Mouse (Mus musculus): Measurements from ENCODE around the gene Igf2bp1. TPM values are rescaled to one million over a fixed set of nuclear protein-coding genes. Genes with fewer than 3 reads are reported as not detected.
"Not testable (repeated sequence)": the region's sequence is repeated elsewhere in the genome, so short reads cannot be mapped to it uniquely, and the experiment has no call there.

The Igf2bp1 gene
- polyA plus RNA-seq, 1 experiment from 2014 or later, result 66.9 TPM

DNA sequence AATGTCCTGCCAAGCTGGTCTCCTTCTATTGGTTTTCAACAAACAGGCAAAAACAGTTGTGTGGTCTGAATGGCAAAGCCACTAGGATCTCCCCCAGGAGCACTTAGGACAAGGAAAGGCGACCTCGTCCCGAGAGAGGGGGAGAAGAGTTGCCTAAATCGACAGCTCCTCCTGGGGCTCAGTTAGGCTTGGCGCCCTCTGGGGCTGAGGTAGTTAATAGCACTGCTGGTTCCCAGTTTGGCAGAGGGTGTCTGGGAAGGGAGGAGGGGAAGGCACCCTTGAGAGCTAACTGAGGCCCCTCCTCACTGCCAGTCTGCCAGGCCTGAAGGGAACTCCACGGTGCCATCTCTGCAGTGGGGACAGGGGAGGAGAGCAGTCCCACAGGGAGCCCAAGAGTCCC lies 46.6 kb downstream of the Igf2bp1 start:
- Histone ChIP-seq H3K27me3 (replicated peaks) (no peaks in the 10 kb centered on the region), H3K9me3 (replicated peaks) (no peaks in the 10 kb centered on the region), H3K4me3 (no peak overlapping the region), H3K36me3 (peaks cover 67% of the 10 kb centered on the region), H3K9ac (no peak overlapping the region), H3K4me2 (no peak overlapping the region), H3K27ac (ENCODE audit: poor library complexity, severe bottlenecking) (no peak overlapping the region), H3K4me1 (replicated peaks) (0 out of 2 replicates have a peak, but pooled peaks cover 4% of the 10 kb centered on the region)
- WGBS, result 59% methylated on average over 6 of the region's 6 CpGs
- no peak for ATAC-seq (ENCODE audit: insufficient number of reproducible peaks, low FRiP score)

DNA sequence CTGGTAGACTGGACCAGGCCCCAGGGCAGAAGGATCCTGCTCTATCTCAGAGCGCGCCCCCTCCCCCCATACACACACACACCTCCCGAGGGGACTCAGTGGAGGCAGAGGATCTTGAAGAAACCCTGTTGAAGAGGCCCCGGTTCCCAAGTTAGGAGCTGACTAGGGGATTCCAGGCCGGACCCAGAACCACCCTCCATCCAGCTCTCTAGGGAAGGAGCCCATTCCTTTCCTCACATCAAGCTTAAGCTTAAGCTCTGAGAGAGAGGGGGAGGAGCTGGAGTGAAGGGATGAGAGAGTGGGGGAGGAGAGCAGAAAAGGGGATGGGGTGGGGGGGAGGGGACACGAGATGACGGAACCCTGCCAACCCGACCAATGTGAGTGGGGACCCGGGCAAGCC lies 47.5 kb downstream of the Igf2bp1 start:
- H3K36me3 ChIP-seq, result peaks cover 60% of the 10 kb centered on the region
- no peak overlapping the region for H3K27ac ChIP-seq (ENCODE audit: poor library complexity, severe bottlenecking)
- H3K27me3 ChIP-seq (replicated peaks), result no peaks in the 10 kb centered on the region
- H3K9ac ChIP-seq, result no peak overlapping the region
- 0 out of 2 replicates have a peak, but pooled peaks cover 4% of the 10 kb centered on the region for H3K4me1 ChIP-seq (replicated peaks)
- no peak overlapping the region for H3K4me3 ChIP-seq
- H3K4me2 ChIP-seq, result no peak overlapping the region
- 65% methylated on average over 9 of the region's 9 CpGs for WGBS
- no peak for ATAC-seq (ENCODE audit: insufficient number of reproducible peaks, low FRiP score)
- H3K9me3 ChIP-seq (replicated peaks), result 0 out of 2 replicates have a peak, but pooled peaks cover under 1% of the 10 kb centered on the region

DNA sequence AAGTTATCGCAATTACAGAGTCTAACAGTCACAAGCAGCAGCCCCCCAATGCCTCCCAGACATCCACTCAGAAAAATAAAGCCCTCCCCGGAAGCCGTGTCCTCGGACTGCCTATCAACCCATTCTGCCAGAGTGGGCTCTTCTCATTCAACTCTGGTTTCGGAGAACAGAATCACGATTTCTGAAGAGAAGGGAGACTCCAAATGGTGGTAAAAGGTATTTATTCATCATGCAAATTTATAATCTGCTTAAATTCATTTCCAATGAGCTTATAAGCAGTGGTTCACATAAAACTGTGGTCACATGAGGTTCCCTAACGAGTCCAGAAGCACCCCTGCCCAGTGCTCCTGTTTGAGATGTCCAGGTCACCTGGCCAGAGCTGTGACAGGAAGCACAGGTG lies 48.3 kb downstream of the Igf2bp1 start:
- no peak overlapping the region for H3K4me2 ChIP-seq
- H3K9ac ChIP-seq, result no peak overlapping the region
- H3K27me3 ChIP-seq (replicated peaks), result no peaks in the 10 kb centered on the region
- no peak for ATAC-seq (ENCODE audit: insufficient number of reproducible peaks, low FRiP score)
- H3K4me3 ChIP-seq, result no peak overlapping the region
- H3K4me1 ChIP-seq (replicated peaks), result 0 out of 2 replicates have a peak, but pooled peaks cover 4% of the 10 kb centered on the region
- H3K36me3 ChIP-seq, result peaks cover 52% of the 10 kb centered on the region
- WGBS, result 77% methylated on average over 7 of the region's 7 CpGs
- H3K27ac ChIP-seq (ENCODE audit: poor library complexity, severe bottlenecking), result no peak overlapping the region
- 0 out of 2 replicates have a peak, but pooled peaks cover 2% of the 10 kb centered on the region for H3K9me3 ChIP-seq (replicated peaks)

DNA sequence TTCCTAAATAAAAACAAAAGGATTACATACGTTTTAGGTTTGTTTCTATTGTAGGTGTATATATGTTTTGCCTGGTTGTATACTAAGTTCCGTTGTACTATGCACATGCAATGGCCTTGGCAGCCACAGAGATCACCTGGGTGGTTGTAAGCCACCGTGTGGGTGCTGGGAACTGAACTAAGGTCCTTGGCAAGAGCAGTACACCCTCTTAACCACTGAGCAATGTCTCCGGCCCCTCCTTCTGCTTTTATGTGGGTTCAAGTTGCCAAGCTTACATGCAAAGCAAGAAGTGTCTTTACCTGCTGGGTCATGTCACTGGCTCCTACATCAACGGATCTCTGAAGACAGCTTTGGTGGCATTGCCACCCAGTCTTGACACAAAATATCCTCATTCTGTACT lies 52.4 kb downstream of the Igf2bp1 start:
- no peak for ATAC-seq (ENCODE audit: insufficient number of reproducible peaks, low FRiP score)
- no peak overlapping the region for H3K9ac ChIP-seq
- no peak overlapping the region for H3K4me2 ChIP-seq
- H3K9me3 ChIP-seq (replicated peaks), result 0 out of 2 replicates have a peak, but pooled peaks cover 2% of the 10 kb centered on the region
- H3K27ac ChIP-seq (ENCODE audit: poor library complexity, severe bottlenecking), result no peak overlapping the region
- H3K27me3 ChIP-seq (replicated peaks), result no peaks in the 10 kb centered on the region
- H3K36me3 ChIP-seq, result peaks cover 18% of the 10 kb centered on the region; the same call in 1 of the 2 replicates
- H3K4me3 ChIP-seq, result no peak overlapping the region
- 82% methylated on average over 5 of the region's 5 CpGs for WGBS
- 0 out of 2 replicates have a peak, but pooled peaks cover 2% of the 10 kb centered on the region for H3K4me1 ChIP-seq (replicated peaks)

DNA sequence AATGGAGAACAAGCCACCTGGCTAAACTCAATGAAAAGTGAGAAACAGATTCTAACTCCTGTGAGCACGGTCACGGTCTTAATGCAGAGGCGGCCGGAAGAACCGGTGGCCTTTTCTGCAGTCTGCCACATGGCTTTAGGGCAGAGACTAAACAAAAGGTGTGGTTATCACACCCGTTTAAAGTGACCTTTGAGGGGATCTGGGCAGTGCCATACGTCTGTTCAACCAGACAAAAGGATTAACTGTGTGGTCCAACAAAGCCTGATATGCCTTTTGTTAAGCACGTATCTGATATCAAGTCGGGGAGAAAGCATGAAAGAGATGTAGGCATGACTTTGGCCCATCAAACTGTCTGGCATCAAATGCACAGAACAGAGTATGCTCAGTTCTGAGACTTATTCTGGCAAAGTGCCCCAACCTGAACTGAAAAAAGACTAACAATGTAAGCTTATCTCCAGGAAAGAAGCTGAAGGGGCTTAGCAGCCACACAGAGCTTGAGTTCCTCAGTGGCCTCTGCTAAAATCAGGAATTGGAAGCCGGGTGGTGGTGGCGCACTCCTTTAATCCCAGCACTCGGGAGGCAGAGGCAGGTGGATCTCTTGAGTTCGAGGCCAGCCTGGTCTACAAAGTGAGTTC lies 59.8 kb downstream of the Igf2bp1 start:
- no peaks in the 10 kb centered on the region for H3K36me3 ChIP-seq
- no peak overlapping the region for H3K4me2 ChIP-seq
- H3K9ac ChIP-seq, result no peak overlapping the region
- no peaks in the 10 kb centered on the region for H3K9me3 ChIP-seq (replicated peaks)
- H3K4me1 ChIP-seq (replicated peaks), result 0 out of 2 replicates have a peak, but pooled peaks cover 5% of the 10 kb centered on the region
- H3K27ac ChIP-seq (ENCODE audit: poor library complexity, severe bottlenecking), result no peak overlapping the region
- no peak for ATAC-seq (ENCODE audit: insufficient number of reproducible peaks, low FRiP score)
- WGBS, result 62% methylated on average over 13 of the region's 13 CpGs
- no peaks in the 10 kb centered on the region for H3K27me3 ChIP-seq (replicated peaks)
- H3K4me3 ChIP-seq, result no peak overlapping the region

DNA sequence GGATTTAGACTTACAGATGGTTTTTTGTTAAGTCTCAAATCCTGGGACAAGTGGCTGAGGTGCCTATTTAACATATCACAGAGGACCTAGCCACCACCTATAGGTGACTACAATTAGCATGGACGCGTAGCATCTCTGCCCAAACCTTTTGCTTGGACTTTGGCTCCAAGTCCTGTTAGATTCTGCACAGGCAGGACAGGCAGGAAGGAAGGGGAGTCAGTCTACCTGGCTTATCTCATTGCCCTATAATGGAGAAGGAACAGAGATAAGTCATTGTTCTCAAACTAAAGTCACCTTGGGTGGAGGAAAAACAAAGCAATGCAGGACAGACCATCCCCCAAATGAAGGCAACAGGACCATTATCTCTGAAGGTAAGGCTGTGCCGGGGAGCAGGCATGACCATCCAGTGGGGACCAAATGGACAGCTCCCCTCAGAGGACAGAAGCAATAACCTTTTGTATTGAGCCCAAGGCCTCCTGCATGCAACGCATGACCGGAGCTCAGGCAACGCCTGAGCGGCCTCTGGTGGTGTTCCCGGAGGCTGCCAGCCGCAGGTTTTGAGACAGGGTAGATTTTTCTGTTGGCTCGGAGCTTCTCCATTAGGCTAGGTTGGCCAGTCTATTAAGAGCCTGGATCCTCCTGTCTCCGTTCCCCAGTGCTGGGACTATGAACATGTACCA lies 65.8 kb downstream of the Igf2bp1 start:
- no peak overlapping the region for H3K4me3 ChIP-seq
- H3K4me2 ChIP-seq, result no peak overlapping the region
- no peak overlapping the region for H3K27ac ChIP-seq (ENCODE audit: poor library complexity, severe bottlenecking)
- no peak for ATAC-seq (ENCODE audit: insufficient number of reproducible peaks, low FRiP score)
- WGBS, result 45% methylated on average over 11 of the region's 11 CpGs
- H3K9me3 ChIP-seq (replicated peaks), result no peaks in the 10 kb centered on the region
- no peaks in the 10 kb centered on the region for H3K36me3 ChIP-seq
- H3K9ac ChIP-seq, result no peak overlapping the region
- no peaks in the 10 kb centered on the region for H3K4me1 ChIP-seq (replicated peaks)
- H3K27me3 ChIP-seq (replicated peaks), result 0 out of 2 replicates have a peak, but pooled peaks cover 3% of the 10 kb centered on the region

DNA sequence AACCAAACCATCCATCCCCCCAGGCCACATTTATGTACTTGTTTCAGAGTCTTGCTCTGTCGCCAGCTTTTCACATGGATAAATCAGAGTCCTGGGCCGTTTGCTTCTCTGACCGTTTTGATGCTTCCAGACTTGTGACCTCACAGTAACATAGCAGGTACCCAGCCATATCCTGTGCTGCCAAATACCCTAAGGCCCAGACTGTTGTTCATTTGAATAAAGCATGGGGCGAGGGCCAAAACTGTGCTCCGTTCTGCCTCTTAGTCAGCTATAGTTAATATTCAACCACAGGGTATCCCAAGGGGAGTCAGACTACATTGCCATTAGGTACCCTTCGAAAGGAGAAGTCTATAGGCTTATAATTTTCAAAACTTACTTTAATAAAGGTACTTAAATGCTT lies 69.3 kb downstream of the Igf2bp1 start:
- H3K4me1 ChIP-seq (replicated peaks), result no peaks in the 10 kb centered on the region
- ATAC-seq (ENCODE audit: insufficient number of reproducible peaks, low FRiP score), result no peak
- H3K27ac ChIP-seq (ENCODE audit: poor library complexity, severe bottlenecking), result no peak overlapping the region
- no peaks in the 10 kb centered on the region for H3K36me3 ChIP-seq
- 0 out of 2 replicates have a peak, but pooled peaks cover 3% of the 10 kb centered on the region for H3K27me3 ChIP-seq (replicated peaks)
- H3K4me3 ChIP-seq, result no peak overlapping the region
- 77% methylated on average over 6 of the region's 6 CpGs for WGBS
- no peak overlapping the region for H3K9ac ChIP-seq
- H3K4me2 ChIP-seq, result no peak overlapping the region
- H3K9me3 ChIP-seq (replicated peaks), result no peaks in the 10 kb centered on the region

DNA sequence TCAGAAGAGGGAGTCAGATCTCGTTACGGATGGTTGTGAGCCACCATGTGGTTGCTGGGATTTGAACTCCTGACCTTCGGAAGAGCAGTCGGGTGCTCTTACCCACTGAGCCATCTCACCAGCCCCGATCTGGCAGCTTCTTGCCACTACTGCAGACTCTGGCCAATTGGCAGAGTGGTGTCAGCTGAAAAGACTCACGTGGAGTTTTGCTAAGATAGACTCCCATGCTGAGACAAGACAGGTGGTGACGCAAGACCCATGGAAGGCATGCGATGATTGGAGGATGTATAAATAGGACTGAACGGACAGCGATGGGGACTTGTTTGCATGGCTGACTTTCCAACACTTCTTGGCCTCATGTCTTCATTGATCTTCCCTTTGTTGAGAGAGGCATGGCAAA lies 73.6 kb downstream of the Igf2bp1 start:
- not testable (repeated sequence) for H3K36me3 ChIP-seq; H3K27ac ChIP-seq (ENCODE audit: poor library complexity, severe bottlenecking); H3K4me3 ChIP-seq; H3K27me3 ChIP-seq (replicated peaks); H3K4me2 ChIP-seq; H3K4me1 ChIP-seq (replicated peaks); H3K9ac ChIP-seq; ATAC-seq (ENCODE audit: insufficient number of reproducible peaks, low FRiP score); H3K9me3 ChIP-seq (replicated peaks)
- WGBS, result 78% methylated on average over 10 of the region's 10 CpGs

DNA sequence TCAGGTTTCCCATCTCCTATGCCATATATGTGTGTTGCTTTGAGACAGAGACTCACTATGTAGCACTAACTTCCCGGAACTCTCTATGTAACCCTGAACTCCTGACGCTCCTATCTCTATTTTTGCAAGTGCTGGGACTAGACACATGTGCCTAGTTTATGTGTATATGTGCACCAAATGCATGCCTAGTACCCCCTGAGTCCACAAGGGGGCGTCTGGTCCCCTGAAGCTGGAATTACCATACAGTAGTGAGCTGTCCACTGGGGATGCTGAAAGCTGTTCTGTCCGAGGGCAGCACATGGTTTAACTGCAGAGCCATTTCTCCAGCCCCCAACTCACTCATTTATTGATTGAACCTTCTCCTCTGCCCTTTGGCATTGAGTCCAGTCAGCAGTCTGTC lies 79.3 kb downstream of the Igf2bp1 start:
- Histone ChIP-seq H3K9ac (no peak overlapping the region), H3K27ac (ENCODE audit: poor library complexity, severe bottlenecking) (no peak overlapping the region), H3K9me3 (replicated peaks) (peaks cover 11% of the 10 kb centered on the region), H3K4me1 (replicated peaks) (no peaks in the 10 kb centered on the region), H3K4me3 (no peak overlapping the region), H3K4me2 (no peak overlapping the region), H3K36me3 (no peaks in the 10 kb centered on the region), H3K27me3 (replicated peaks) (peaks cover 13% of the 10 kb centered on the region)
- 67% methylated on average over 4 of the region's 4 CpGs for WGBS
- no peak for ATAC-seq (ENCODE audit: insufficient number of reproducible peaks, low FRiP score)

DNA sequence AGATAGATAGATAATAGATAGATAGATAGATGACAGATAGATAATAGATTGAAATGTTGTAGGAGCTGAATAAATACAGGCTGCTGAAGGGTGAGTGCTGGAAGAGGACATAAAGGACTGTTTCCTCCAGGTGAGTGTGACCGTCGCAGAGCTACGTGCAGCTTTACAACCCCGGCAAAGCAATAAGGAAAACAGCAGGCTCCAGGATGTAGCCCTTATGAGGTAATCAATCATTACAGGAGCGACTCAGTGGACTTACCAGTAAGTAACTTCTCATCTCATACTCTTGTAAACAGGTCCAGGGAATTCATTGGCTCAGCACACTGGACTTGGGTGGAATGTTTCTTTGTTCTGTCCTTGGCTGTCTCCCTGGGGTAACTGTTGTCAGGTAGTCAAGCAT lies 79.8 kb downstream of the Igf2bp1 start:
- H3K27me3 ChIP-seq (replicated peaks), result peaks cover 13% of the 10 kb centered on the region
- H3K9me3 ChIP-seq (replicated peaks), result peaks cover 11% of the 10 kb centered on the region
- H3K9ac ChIP-seq, result no peak overlapping the region
- no peak overlapping the region for H3K27ac ChIP-seq (ENCODE audit: poor library complexity, severe bottlenecking)
- no peaks in the 10 kb centered on the region for H3K4me1 ChIP-seq (replicated peaks)
- H3K36me3 ChIP-seq, result no peaks in the 10 kb centered on the region
- no peak for ATAC-seq (ENCODE audit: insufficient number of reproducible peaks, low FRiP score)
- WGBS, result 88% methylated on average over 5 of the region's 5 CpGs
- no peak overlapping the region for H3K4me3 ChIP-seq
- H3K4me2 ChIP-seq, result no peak overlapping the region

DNA sequence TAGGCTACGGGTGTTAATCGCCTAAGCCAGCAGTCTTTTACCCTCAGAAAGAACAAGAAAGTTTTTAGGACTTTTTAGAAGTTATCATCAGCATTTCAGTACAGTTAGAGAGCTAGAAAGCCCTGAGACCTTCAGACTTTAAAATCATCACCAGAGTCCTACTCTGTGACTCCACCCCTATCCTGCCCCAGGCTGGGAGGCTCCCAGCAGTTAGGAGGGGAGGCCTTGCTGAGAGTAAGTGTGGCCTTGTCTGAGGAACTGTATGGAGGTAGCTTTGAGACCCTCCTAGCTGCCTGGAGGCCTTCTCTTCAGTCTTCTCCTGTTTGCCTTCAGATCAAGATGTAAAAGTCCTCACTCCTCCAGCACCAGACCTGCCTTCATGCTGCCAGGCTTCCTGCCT lies 81.5 kb downstream of the Igf2bp1 start:
- H3K4me3 ChIP-seq, result no peak overlapping the region

More for the DNA sequence above, 81.5 kb downstream of the Igf2bp1 start:
- Histone ChIP-seq H3K9me3 (replicated peaks) (peaks cover 11% of the 10 kb centered on the region), H3K4me1 (replicated peaks) (no peaks in the 10 kb centered on the region), H3K27me3 (replicated peaks) (peaks cover 17% of the 10 kb centered on the region), H3K36me3 (no peaks in the 10 kb centered on the region), H3K9ac (no peak overlapping the region), H3K4me2 (no peak overlapping the region), H3K27ac (ENCODE audit: poor library complexity, severe bottlenecking) (no peak overlapping the region)
- ATAC-seq (ENCODE audit: insufficient number of reproducible peaks, low FRiP score), result no peak
- 28% methylated on average over 2 of the region's 2 CpGs for WGBS
